Mouse (Mus musculus): Measurements from ENCODE around the gene Naf1.

The Naf1 gene

GRCm38 (mm10) chr8:66860023-66860422 is at the start of gene Naf1:
Gene Naf1, plus strand, starts transcription at chr8:66860217.
- DNase-seq: peak; percentile 92 to 94

GRCm38 (mm10) chr8:66860921-66861588 is 1.0 kb downstream of the Naf1 start:
- DNase-seq: peak; percentile 18 to 36

GRCm38 (mm10) chr8:66861589-66862500 is 1.8 kb downstream of the Naf1 start:
- no peak for DNase-seq

GRCm38 (mm10) chr8:66863761-66864160 is 3.7 kb downstream of the Naf1 start:
- no peak for DNase-seq

- no peak for DNase-seq
Measured at GRCm38 (mm10) chr8:66865120-66865519, 5.1 kb downstream of the Naf1 start.

GRCm38 (mm10) chr8:66867679-66868078 is 7.7 kb downstream of the Naf1 start:
- no peak for DNase-seq

- DNase-seq: no peak
Measured at GRCm38 (mm10) chr8:66869211-66869932, 9.4 kb downstream of the Naf1 start.

GRCm38 (mm10) chr8:66883866-66884265 is 23.8 kb downstream of the Naf1 start:
- no peak for DNase-seq

GRCm38 (mm10) chr8:66891879-66892278 is 31.9 kb downstream of the Naf1 start:
- DNase-seq: no peak

GRCm38 (mm10) chr8:66905000-66905399 is 45.0 kb downstream of the Naf1 start:
- DNase-seq: no peak

- no peak for DNase-seq
Measured at GRCm38 (mm10) chr8:66905557-66905956, 45.5 kb downstream of the Naf1 start.

- no peak for DNase-seq
Measured at GRCm38 (mm10) chr8:66906116-66906515, 46.1 kb downstream of the Naf1 start.

GRCm38 (mm10) chr8:66910684-66911083 is 50.7 kb downstream of the Naf1 start:
- no peak for DNase-seq

GRCm38 (mm10) chr8:66913616-66914536 is 53.9 kb downstream of the Naf1 start:
- peak in 1 of 2 experiments; percentile 6 for DNase-seq

- DNase-seq: no peak
Measured at GRCm38 (mm10) chr8:66916056-66916455, 56.0 kb downstream of the Naf1 start.

- no peak for DNase-seq
Measured at GRCm38 (mm10) chr8:66917695-66918467, 57.9 kb downstream of the Naf1 start.

GRCm38 (mm10) chr8:66918471-66918870 is 58.5 kb downstream of the Naf1 start:
- no peak for DNase-seq

- DNase-seq: no peak
Measured at GRCm38 (mm10) chr8:66933746-66934145, 73.7 kb downstream of the Naf1 start.

GRCm38 (mm10) chr8:66936236-66936635 is 76.2 kb downstream of the Naf1 start:
- no peak for DNase-seq

Measured in cerebellum, postnatal 36 days (tissue).